Mouse (Mus musculus) heart, adult 2 months (tissue): ENCODE data around the gene Celsr3. TPM values are rescaled to one million over a fixed set of nuclear protein-coding genes. Genes with fewer than 3 reads are reported as not detected.

ENCODE experiments used
- DNase-seq, 2 experiments: peaks; one replicate each; pipeline ENCODE4 v3.0.0; 2021
- H3K27ac ChIP-seq: fragments of 200-600 bp; 2 replicates; pipeline ENCODE4 v1.8.1; 2022
- H3K27me3 ChIP-seq: fragments of 200-500 bp; 2 replicates; pipeline ENCODE4 v1.6.1; 2012; ENCODE audit warnings: mild to moderate bottlenecking, low read length, inconsistent platforms, mixed read lengths; ENCODE audit not compliant: control insufficient read depth, insufficient read depth
- H3K36me3 ChIP-seq: fragments of 200-500 bp; 2 replicates; pipeline ENCODE4 v1.6.1; 2012; ENCODE audit warnings: low read length, inconsistent platforms; ENCODE audit not compliant: control insufficient read depth, insufficient read depth
- H3K4me1 ChIP-seq: fragments of 200-500 bp; 2 replicates; pipeline ENCODE4 v1.6.1; 2011; ENCODE audit warnings: low read length; ENCODE audit not compliant: control insufficient read depth, insufficient read depth
- H3K4me3 ChIP-seq: fragments of 200-600 bp; 2 replicates; pipeline ENCODE4 v1.8.1; 2022
- H3K79me2 ChIP-seq: fragments of 200-500 bp; replicated peaks from 2 replicates; pipeline ENCODE4 v1.6.1; 2012; ENCODE audit warnings: mild to moderate bottlenecking, inconsistent platforms, low read length, moderate library complexity, mixed read lengths; ENCODE audit not compliant: control insufficient read depth, insufficient read depth
- H3K9ac ChIP-seq: fragments of 200-500 bp; 2 replicates; pipeline ENCODE4 v1.6.1; 2012; ENCODE audit warnings: low read depth, mild to moderate bottlenecking, control low read depth, inconsistent platforms, low read length, mixed read lengths
- CTCF ChIP-seq: fragments of 200-600 bp; IDR thresholded peaks from 2 replicates; pipeline ENCODE4 v1.8.1; 2022; ENCODE audit warnings: antibody characterized with exemption, mild to moderate bottlenecking, moderate library complexity
- EP300 ChIP-seq: fragments of 200-500 bp; IDR thresholded peaks from 2 replicates; pipeline ENCODE4 v1.6.1; 2011; ENCODE audit warnings: low read depth, low read length, control low read depth; ENCODE audit not compliant: insufficient read depth
- POLR2A ChIP-seq: fragments of 200-500 bp; IDR thresholded peaks from 2 replicates; pipeline ENCODE4 v1.6.1; 2011; ENCODE audit warnings: mild to moderate bottlenecking, low read depth, low read length, control low read depth; ENCODE audit not compliant: insufficient read depth
- WGBS: fragments of 180-500 bp; shearing (Covaris S2); methylation state at CpG from one replicate; pipeline ENCODE4 v1.1.7; 2018; 5-methylcytosine and 5-hydroxymethylcytosine counted together
- intact Hi-C: fragments of 180-260 bp; cut with DNase I; formaldehyde crosslinking; loops from one replicate; pipeline ENCODE4 v1.15.1; 2025
- long read RNA-seq: library from polyadenylated mRNA; stranded (forward); transcript quantifications from one replicate; pipeline ENCODE4 v2.0.0, GENCODE M21; 2021
- polyA plus RNA-seq: library from polyadenylated mRNA; depleted of rRNA; stranded (reverse); fragments of >200 nt; gene quantifications from 2 replicates; pipeline ENCODE4 v1.2.3, GENCODE M21; 2012; rRNA removed
- total RNA-seq, 2 experiments: library from RNA; stranded (reverse); gene quantifications; 2 replicates each; pipeline ENCODE4 v1.2.3; 2021

Gene Celsr3
- total RNA-seq (under 1 TPM; 0.02 to 0.03 TPM), polyA plus RNA-seq (0.06 and 0.41 TPM in 2 replicates)
- long read RNA-seq: 0 reads

GRCm38 (mm10) chr9:108825820-108826699, at the start of gene Celsr3:
TSS of gene Celsr3 (plus strand) at chr9:108826320.
- H3K27ac ChIP-seq: no peak within 1 kb of the TSS
- TF ChIP-seq CTCF (no peak), POLR2A (no peak), EP300 (no peak)
- 3% methylated on average over 65 of the region's 70 CpGs for WGBS
- H3K79me2 ChIP-seq: no peaks in the 10 kb centered on the region
- H3K4me3 ChIP-seq: no peak within 1 kb of the TSS
- H3K4me1 ChIP-seq: no peaks in the 10 kb centered on the region
- peaks cover 17% of the 10 kb centered on the region for H3K27me3 ChIP-seq
- H3K9ac ChIP-seq: no peak within 1 kb of the TSS
- no peaks in the 10 kb centered on the region for H3K36me3 ChIP-seq
- intact Hi-C loops: loop anchor here (2.0 kb wide), 1 partner anchor 17 kb away; the partner anchor contains the start of gene Nckipsd
- DNase-seq: no peak

GRCm38 (mm10) chr9:108776614-108777013, 49.5 kb upstream of the Celsr3 start:
- H3K9ac ChIP-seq: no peak overlapping the region
- no peak for DNase-seq
- H3K4me1 ChIP-seq: no peaks in the 10 kb centered on the region
- H3K4me3 ChIP-seq: no peak overlapping the region
- TF ChIP-seq EP300: no peak
- no peak for TF ChIP-seq POLR2A
- no peak for TF ChIP-seq CTCF
- no peaks in the 10 kb centered on the region for H3K27me3 ChIP-seq
- H3K79me2 ChIP-seq: no peaks in the 10 kb centered on the region
- H3K36me3 ChIP-seq: no peaks in the 10 kb centered on the region
- WGBS: 83% methylated on average over 4 of the region's 4 CpGs
- intact Hi-C loops: no loop called here
- no peak overlapping the region for H3K27ac ChIP-seq

- Histone ChIP-seq H3K9ac (no peak overlapping the region), H3K36me3 (no peaks in the 10 kb centered on the region), H3K4me3 (no peak overlapping the region), H3K4me1 (no peaks in the 10 kb centered on the region), H3K27me3 (no peaks in the 10 kb centered on the region), H3K27ac (no peak overlapping the region), H3K79me2 (no peaks in the 10 kb centered on the region)
- DNase-seq: no peak
- 68% methylated on average over 4 of the region's 4 CpGs for WGBS
- intact Hi-C loops: no loop called here
- TF ChIP-seq EP300: no peak
- no peak for TF ChIP-seq POLR2A
- TF ChIP-seq CTCF: no peak
Measured at GRCm38 (mm10) chr9:108777276-108777675, 48.8 kb upstream of the Celsr3 start.

- H3K9ac ChIP-seq: no peak overlapping the region
- peaks cover 6% of the 10 kb centered on the region for H3K4me1 ChIP-seq
- H3K36me3 ChIP-seq: peaks cover 7% of the 10 kb centered on the region
- no peaks in the 10 kb centered on the region for H3K79me2 ChIP-seq
- WGBS: 33% methylated on average over 5 of the region's 5 CpGs
- no peaks in the 10 kb centered on the region for H3K27me3 ChIP-seq
- TF ChIP-seq POLR2A (no peak), EP300 (no peak), CTCF (no peak)
- H3K4me3 ChIP-seq: no peak overlapping the region
- intact Hi-C loops: no loop called here
- no peak for DNase-seq
- H3K27ac ChIP-seq: no peak overlapping the region
Measured at GRCm38 (mm10) chr9:108780959-108781358, 45.2 kb upstream of the Celsr3 start.

- whole genome bisulfite sequencing: 67% methylated on average over 4 of the region's 4 CpGs
- H3K79me2 ChIP-seq: no peaks in the 10 kb centered on the region
- intact Hi-C loops: no loop called here
- no peak overlapping the region for H3K9ac ChIP-seq
- peaks cover 8% of the 10 kb centered on the region for H3K4me1 ChIP-seq
- no peak overlapping the region for H3K4me3 ChIP-seq
- H3K27me3 ChIP-seq: no peaks in the 10 kb centered on the region
- peaks cover 13% of the 10 kb centered on the region for H3K36me3 ChIP-seq
- no peak for TF ChIP-seq CTCF
- no peak for TF ChIP-seq POLR2A
- no peak for TF ChIP-seq EP300
- no peak for DNase-seq
- H3K27ac ChIP-seq: no peak overlapping the region
Measured at GRCm38 (mm10) chr9:108781891-108782290, 44.2 kb upstream of the Celsr3 start.

GRCm38 (mm10) chr9:108782836-108783547, 43.1 kb upstream of the Celsr3 start:
- no peak for TF ChIP-seq POLR2A
- TF ChIP-seq CTCF: no peak
- no peak for TF ChIP-seq EP300
- DNase-seq: no peak
- H3K79me2 ChIP-seq: peaks cover 3% of the 10 kb centered on the region
- H3K4me3 ChIP-seq: peak overlapping the region; percentile 93
- H3K9ac ChIP-seq: no peak overlapping the region
- peaks cover 14% of the 10 kb centered on the region for H3K4me1 ChIP-seq
- 31% methylated on average over 9 of the region's 9 CpGs for WGBS
- peaks cover 16% of the 10 kb centered on the region for H3K36me3 ChIP-seq
- intact Hi-C loops: no loop called here
- peak overlapping the region; percentile 94 for H3K27ac ChIP-seq
- no peaks in the 10 kb centered on the region for H3K27me3 ChIP-seq
